12 mouse cellular contexts compared by ENCODE assay signal in the genomic region with DNA sequence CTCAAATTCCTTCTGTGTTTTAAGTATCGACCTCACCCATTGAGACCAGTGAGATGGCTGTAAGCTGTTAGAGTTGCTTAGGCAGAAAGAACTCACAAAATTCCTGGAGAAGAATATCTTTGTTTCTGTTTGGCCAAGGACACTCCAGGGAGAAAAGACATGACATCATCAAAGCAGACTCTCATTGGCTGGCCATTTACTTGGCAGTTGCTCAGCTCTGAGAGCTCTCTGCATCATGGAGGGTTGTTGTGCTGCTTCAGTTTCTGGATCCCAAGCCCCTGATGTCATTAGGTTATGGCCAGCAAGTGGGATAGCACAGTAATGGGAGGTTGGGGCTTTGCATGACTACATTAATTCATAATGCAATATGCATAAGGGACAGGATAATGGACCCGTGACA. TPM values are rescaled to one million over a fixed set of nuclear protein-coding genes. Genes with fewer than 3 reads are reported as not detected.
DNase-seq lines count a peak whose midpoint lies in the region; ATAC-seq lines count a peak whose summit lies in the region.
"Had no signal": no experiment of that assay in that cellular context is flagged by ENCODE, and none has a peak within 500 bp of the region (broad histone marks: within the 10 kb centered on the region; RNA-seq: fewer than 3 reads in every experiment).

No protein-coding gene starts in this region.

- WGBS in heart, embryonic 11.5 days (ENCODE audit: insufficient replicate concordance) = 77% methylated on average over 2 of the region's 2 CpGs
- WGBS in forebrain, embryonic 16.5 days = 53% methylated on average over 2 of the region's 2 CpGs
- 67% methylated on average over 2 of the region's 2 CpGs for WGBS in neural tube, embryonic 14.5 days

- H3K4me3 ChIP-seq in heart, embryonic 11.5 days (ENCODE audit: low read depth, low read length) = no peak overlapping the region
- H3K4me3 ChIP-seq in forebrain, embryonic 16.5 days (replicated peaks; ENCODE audit: low read length) = no peak overlapping the region
- no peak overlapping the region for H3K4me3 ChIP-seq in neural tube, embryonic 14.5 days (ENCODE audit: low read depth, low read length)
- H3K4me3 ChIP-seq: hindbrain, embryonic 10.5 days had no signal

- no peak overlapping the region for H3K27ac ChIP-seq in heart, embryonic 11.5 days (ENCODE audit: low read depth, low read length)
- no peak overlapping the region for H3K27ac ChIP-seq in forebrain, embryonic 16.5 days (ENCODE audit: low read length)
- H3K27ac ChIP-seq in neural tube, embryonic 14.5 days (ENCODE audit: low read depth, low read length) = no peak overlapping the region; the same call in 1 of the 2 replicates
- H3K27ac ChIP-seq: hindbrain, embryonic 10.5 days; macrophage had no signal

- no peaks in the 10 kb centered on the region for H3K36me3 ChIP-seq in heart, embryonic 11.5 days (ENCODE audit: control insufficient read depth, insufficient read depth, low read length)
- no peaks in the 10 kb centered on the region for H3K36me3 ChIP-seq in forebrain, embryonic 16.5 days (ENCODE audit: control insufficient read depth, insufficient read depth)
- no peaks in the 10 kb centered on the region for H3K36me3 ChIP-seq in neural tube, embryonic 14.5 days (ENCODE audit: control insufficient read depth, insufficient read depth, low read length)
- H3K36me3 ChIP-seq: hindbrain, embryonic 10.5 days had no signal

- no peak for ATAC-seq in heart, embryonic 11.5 days (replicated peaks; ENCODE audit: insufficient number of reproducible peaks, low FRiP score, low TSS enrichment)
- peak; percentile 34; the same call in 1 of the 2 replicates for ATAC-seq in forebrain, embryonic 16.5 days
- peak; percentile 63; the same call in 1 of the 2 replicates for ATAC-seq in neural tube, embryonic 14.5 days (ENCODE audit: low read depth)

- 0 out of 2 replicates have a peak, but pooled peaks cover 2% of the 10 kb centered on the region for H3K9me3 ChIP-seq in heart, embryonic 11.5 days (replicated peaks; ENCODE audit: control insufficient read depth, low read length)
- H3K9me3 ChIP-seq in forebrain, embryonic 16.5 days (ENCODE audit: control insufficient read depth, low read length) = no peaks in the 10 kb centered on the region
- no peaks in the 10 kb centered on the region for H3K9me3 ChIP-seq in neural tube, embryonic 14.5 days (ENCODE audit: control insufficient read depth, low read length)
- H3K9me3 ChIP-seq: hindbrain, embryonic 10.5 days had no signal

- peak; percentile 91 for DNase-seq in heart, adult 11 months
- peak; percentile 58 for DNase-seq in lung, postnatal 10 days
- no peak for DNase-seq in lung, postnatal 36 days
- no peak for DNase-seq in testis, postnatal 10 days (ENCODE audit: low spot score)
- DNase-seq: cerebellum, adult 2 months; kidney, adult 11 months; kidney, postnatal 4 days had no signal

- no peak overlapping the region for H3K9ac ChIP-seq in heart, embryonic 11.5 days (ENCODE audit: low read depth, low read length)
- no peak overlapping the region for H3K9ac ChIP-seq in forebrain, embryonic 16.5 days (replicated peaks; ENCODE audit: low read depth, low read length)
- no peak overlapping the region for H3K9ac ChIP-seq in neural tube, embryonic 14.5 days (replicated peaks; ENCODE audit: low read depth, low read length)

- no peaks in the 10 kb centered on the region for H3K4me1 ChIP-seq in heart, embryonic 11.5 days (ENCODE audit: control insufficient read depth, insufficient read depth, low read length)
- no peaks in the 10 kb centered on the region; the same call in 1 of the 2 replicates for H3K4me1 ChIP-seq in forebrain, embryonic 16.5 days (replicated peaks; ENCODE audit: control insufficient read depth, insufficient read depth, low read length)
- H3K4me1 ChIP-seq in neural tube, embryonic 14.5 days (ENCODE audit: control insufficient read depth, insufficient read depth, low read length) = no peaks in the 10 kb centered on the region

- no peak overlapping the region for H3K4me2 ChIP-seq in heart, embryonic 11.5 days
- H3K4me2 ChIP-seq in forebrain, embryonic 16.5 days (ENCODE audit: low read length) = no peak overlapping the region
- no peak overlapping the region for H3K4me2 ChIP-seq in neural tube, embryonic 14.5 days (ENCODE audit: low read depth, low read length)

- no peaks in the 10 kb centered on the region for H3K27me3 ChIP-seq in heart, embryonic 11.5 days (ENCODE audit: control insufficient read depth, insufficient read depth, low read length)
- H3K27me3 ChIP-seq in forebrain, embryonic 16.5 days (replicated peaks; ENCODE audit: control insufficient read depth, insufficient read depth, low read length) = no peaks in the 10 kb centered on the region
- H3K27me3 ChIP-seq in neural tube, embryonic 14.5 days (ENCODE audit: control insufficient read depth, insufficient read depth, low read length) = no peaks in the 10 kb centered on the region

RNA-seq across cellular contexts. Expression of gene Setd7, which starts 35.9 kb away (rescaled TPM):
- polyA plus RNA-seq in heart, embryonic 11.5 days (2014; fragmentation: Nextera tagmentation; extraction: Ambion mirVana) = 6.0 and 8.4 TPM in 2 replicates
- 4.2 and 4.5 TPM in 2 replicates for polyA plus RNA-seq in forebrain, embryonic 16.5 days (2015; fragmentation: Nextera tagmentation; extraction: Ambion mirVana)
- polyA plus RNA-seq in neural tube, embryonic 14.5 days (2014; fragmentation: Nextera tagmentation; extraction: Ambion mirVana) = 3.0 and 4.2 TPM in 2 replicates

Comparison
In these comparisons a context has a peak if more than half of its experiments do, and no peak if none do; other contexts are left out.
1. DNase-seq: peak in heart, adult 11 months (single experiment) and lung, postnatal 10 days (single experiment); none in lung, postnatal 36 days (single experiment) and testis, postnatal 10 days (single experiment).